Mouse (Mus musculus) MEL (cell line): ENCODE results near the gene Nop14.
"Not testable (repeated sequence)": the region's sequence is repeated elsewhere in the genome, so short reads cannot be mapped to it uniquely, and the experiment has no call there.

Experiments
- CTCF ChIP-seq, 3 experiments: IDR thresholded peaks in 2 of 3; conservative IDR thresholded peaks in 1 of 3; 2 replicates each; pipeline ENCODE4 v1.5.1; 2011 to 2012; ENCODE audit warnings: low read length in 3 of 3, low read depth in 2 of 3, mild to moderate bottlenecking in 2 of 3, improper control_type of control experiment in 1 of 3, inconsistent platforms in 1 of 3, mixed read lengths in 1 of 3, moderate library complexity in 1 of 3; ENCODE audit not compliant: control insufficient read depth in 1 of 3, insufficient read depth in 1 of 3, poor library complexity in 1 of 3, severe bottlenecking in 1 of 3
- E2F4 ChIP-seq: IDR thresholded peaks from 2 replicates; pipeline ENCODE4 v1.6.1; 2011; ENCODE audit warnings: low read depth, low read length, improper control_type of control experiment, borderline replicate concordance
- EP300 ChIP-seq, 2 experiments: IDR thresholded peaks; 2 replicates each; pipeline ENCODE4 v1.6.1; 2011; ENCODE audit warnings: improper control_type of control experiment in 2 of 2, low read length in 2 of 2, low read depth in 1 of 2, mild to moderate bottlenecking in 1 of 2
- GATA1 ChIP-seq: IDR thresholded peaks from 2 replicates; pipeline ENCODE4 v1.6.1; 2011; ENCODE audit warnings: low read depth, low read length, improper control_type of control experiment
- POLR2A ChIP-seq, 2 experiments: IDR thresholded peaks; 2 replicates each; pipeline ENCODE4 v1.6.1; 2011 to 2012; ENCODE audit warnings: low read length in 2 of 2, mild to moderate bottlenecking in 2 of 2, control low read depth in 1 of 2, improper control_type of control experiment in 1 of 2, low read depth in 1 of 2, moderate library complexity in 1 of 2; ENCODE audit not compliant: control insufficient read depth in 1 of 2, insufficient read depth in 1 of 2, poor library complexity in 1 of 2
- TAL1 ChIP-seq: IDR thresholded peaks from 2 replicates; pipeline ENCODE4 v1.6.1; 2012; ENCODE audit warnings: mild to moderate bottlenecking, inconsistent platforms, low read length, moderate library complexity, mixed read lengths
- TCF12 ChIP-seq: IDR thresholded peaks from 2 replicates; pipeline ENCODE4 v1.6.1; 2014; ENCODE audit warnings: low read depth, mild to moderate bottlenecking, inconsistent platforms, low read length, improper control_type of control experiment, moderate library complexity
- ZNF384 ChIP-seq: IDR thresholded peaks from 2 replicates; pipeline ENCODE4 v1.6.1; 2012; ENCODE audit warnings: low read depth, mild to moderate bottlenecking, inconsistent platforms, low read length, improper control_type of control experiment

- not testable (repeated sequence) for TF ChIP-seq TCF12; EP300 (IDR thresholded peaks at IDR 0.05; ENCODE audit: low read depth in 1 of 2, low read length in 2 of 2); TAL1; POLR2A (IDR thresholded peaks at IDR 0.05; ENCODE audit: control insufficient read depth in 1 of 2, insufficient read depth in 1 of 2, low read depth in 1 of 2, low read length in 2 of 2, poor library complexity in 1 of 2); CTCF (IDR thresholded peaks at IDR 0.05 in 2 of 3, conservative IDR thresholded peaks at IDR 0.05 in 1 of 3; ENCODE audit: control insufficient read depth in 1 of 3, insufficient read depth in 1 of 3, low read depth in 2 of 3, low read length in 3 of 3, poor library complexity in 1 of 3, severe bottlenecking in 1 of 3); E2F4; GATA1
- peak; percentile 60 for TF ChIP-seq ZNF384
Measured at GRCm38 (mm10) chr5:34592224-34592623, 67.7 kb downstream of the Nop14 start.
